Mouse (Mus musculus) thymus, postnatal 0 days (tissue): ENCODE data around the gene Psg16. TPM values are rescaled to one million over a fixed set of nuclear protein-coding genes. Genes with fewer than 3 reads are reported as not detected.

Experiments
- DNase-seq: peaks from one replicate; pipeline ENCODE4 v3.0.0-alpha.2; 2015; ENCODE audit warnings: low spot score
- polyA plus RNA-seq: library from polyadenylated mRNA; unstranded; fragments of >200 nt; fragmentation: Nextera tagmentation; extraction: Ambion mirVana; gene quantifications from 2 replicates; pipeline ENCODE4 v1.2.1, GENCODE M21; 2015

Psg16 gene
- polyA plus RNA-seq, 1 experiment from 2014 or later, result 0.08 TPM

- no peak for DNase-seq
Observed at GRCm38 (mm10) chr7:17055287-17055946, 18.4 kb upstream of the Psg16 start.

GRCm38 (mm10) chr7:17056081-17056581 lies 17.7 kb upstream of the Psg16 start:
- DNase-seq, result peak; percentile 75

- DNase-seq, result peak; percentile 65
Observed at GRCm38 (mm10) chr7:17056601-17057523, 17.0 kb upstream of the Psg16 start.

GRCm38 (mm10) chr7:17058071-17058689 lies 15.7 kb upstream of the Psg16 start:
- DNase-seq, result peak; percentile 76

GRCm38 (mm10) chr7:17058816-17059462 lies 14.9 kb upstream of the Psg16 start:
- DNase-seq, result peak; percentile 9

- DNase-seq, result peak; percentile 36
Observed at GRCm38 (mm10) chr7:17059463-17059844, 14.4 kb upstream of the Psg16 start.

GRCm38 (mm10) chr7:17060031-17060781 lies 13.6 kb upstream of the Psg16 start:
- peak; percentile 17 for DNase-seq

GRCm38 (mm10) chr7:17060782-17061605 lies 12.8 kb upstream of the Psg16 start:
- DNase-seq, result peak; percentile 43

GRCm38 (mm10) chr7:17062389-17062788 lies 11.5 kb upstream of the Psg16 start, which contains the start of gene Hif3a:
Hif3a (minus strand) TSS chr7:17062427.
- no peak for DNase-seq

- DNase-seq, result no peak
Observed at GRCm38 (mm10) chr7:17062845-17063244, 11.0 kb upstream of the Psg16 start.

- no peak for DNase-seq
Observed at GRCm38 (mm10) chr7:17065620-17066019, 8.2 kb upstream of the Psg16 start.

- peak; percentile 71 for DNase-seq
Observed at GRCm38 (mm10) chr7:17066412-17066811, 7.4 kb upstream of the Psg16 start.

GRCm38 (mm10) chr7:17067000-17067399 lies 6.8 kb upstream of the Psg16 start:
- no peak for DNase-seq

- DNase-seq, result peak; percentile 0
Observed at GRCm38 (mm10) chr7:17067651-17068050, 6.2 kb upstream of the Psg16 start.

GRCm38 (mm10) chr7:17073513-17073903 lies 332 bp upstream of the Psg16 start:
- DNase-seq, result no peak

- no peak for DNase-seq
Observed at GRCm38 (mm10) chr7:17076542-17076941, 2.7 kb downstream of the Psg16 start.

GRCm38 (mm10) chr7:17078076-17078654 lies 4.3 kb downstream of the Psg16 start:
- DNase-seq, result no peak

GRCm38 (mm10) chr7:17082766-17083165 lies 8.9 kb downstream of the Psg16 start:
- no peak for DNase-seq

- no peak for DNase-seq
Observed at GRCm38 (mm10) chr7:17087731-17088130, 13.9 kb downstream of the Psg16 start.
